Mouse (Mus musculus) MN1 (cell line): ENCODE results near the gene Ret.
A peak's percentile ranks its signal among the peaks of the same experiment; 100 is the strongest.

Experiments used
- DNase-seq: peaks from one replicate; pipeline ENCODE4 v3.0.0-alpha.2; 2016; ENCODE audit warnings: low spot score

Ret gene

DNA sequence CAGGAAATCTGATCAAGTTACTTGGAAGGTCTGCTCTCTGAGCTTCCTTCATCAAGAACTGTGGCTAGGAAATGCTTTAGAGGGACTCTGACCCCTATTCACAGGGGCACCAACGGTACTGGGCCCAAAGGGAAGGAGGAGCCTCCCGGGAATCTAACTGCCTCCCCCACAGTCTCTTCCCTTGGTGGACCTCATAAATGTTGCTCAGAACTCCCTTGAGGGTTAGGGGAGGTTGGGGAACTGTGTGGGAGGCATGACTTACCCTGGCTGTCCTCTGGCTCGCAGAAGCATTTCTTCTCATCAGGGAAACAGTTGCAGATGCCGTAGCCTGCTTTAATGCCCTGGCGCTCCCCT, 23.6 kb downstream of the Ret start:
- no peak for DNase-seq

DNA sequence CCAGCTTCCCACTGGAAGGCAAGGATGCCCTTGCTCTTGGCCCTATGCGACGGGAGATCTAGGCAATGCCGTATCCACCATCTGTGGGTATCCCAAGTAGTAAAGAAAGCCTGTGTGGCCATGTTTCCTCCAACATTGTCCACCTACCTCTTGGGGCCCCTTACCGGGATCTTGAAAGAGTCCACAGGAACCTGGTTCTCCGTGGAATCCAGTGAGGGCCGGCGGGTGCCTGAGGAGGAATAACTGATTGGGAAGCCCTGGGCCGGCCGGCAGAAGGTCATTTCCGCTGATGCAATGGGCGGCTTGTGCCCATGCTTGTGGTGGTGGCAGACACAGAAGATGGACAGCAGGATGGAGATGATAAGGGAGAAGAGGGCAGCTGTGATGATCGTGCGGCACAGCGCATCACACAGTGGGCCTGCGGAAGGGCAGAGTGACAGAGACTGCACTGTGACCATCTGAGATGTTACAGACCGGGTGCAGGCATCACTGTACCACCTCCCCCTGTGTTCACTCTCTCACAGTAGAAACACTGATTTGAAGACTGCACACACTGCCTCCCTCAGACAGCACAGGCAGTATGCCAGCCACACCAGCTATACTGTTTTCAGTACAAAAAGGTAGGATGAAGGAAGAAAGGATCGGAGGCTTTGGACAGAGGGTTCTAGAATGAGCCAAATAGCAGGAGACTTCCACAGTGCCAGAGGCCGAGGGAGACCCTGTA, 24.1 kb downstream of the Ret start:
- no peak for DNase-seq

DNA sequence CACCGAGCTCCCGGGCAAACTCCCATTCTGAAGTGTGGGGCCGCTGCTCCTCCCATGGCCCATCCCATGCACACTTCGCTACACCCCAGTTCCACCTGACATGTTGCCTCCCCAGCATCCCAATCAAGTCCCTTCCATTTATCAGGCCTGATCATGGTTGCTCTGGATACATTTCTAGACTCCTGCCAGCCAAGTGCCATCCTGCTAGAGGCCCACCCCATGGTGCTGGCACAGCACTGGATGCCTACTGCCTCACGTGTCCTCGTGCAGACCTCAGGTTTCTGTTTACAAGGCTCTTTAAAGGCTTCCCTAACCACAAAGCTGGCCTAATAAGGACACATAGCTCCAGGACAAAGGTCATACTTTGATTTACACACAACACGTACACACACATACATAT, 26.1 kb downstream of the Ret start:
- no peak for DNase-seq

DNA sequence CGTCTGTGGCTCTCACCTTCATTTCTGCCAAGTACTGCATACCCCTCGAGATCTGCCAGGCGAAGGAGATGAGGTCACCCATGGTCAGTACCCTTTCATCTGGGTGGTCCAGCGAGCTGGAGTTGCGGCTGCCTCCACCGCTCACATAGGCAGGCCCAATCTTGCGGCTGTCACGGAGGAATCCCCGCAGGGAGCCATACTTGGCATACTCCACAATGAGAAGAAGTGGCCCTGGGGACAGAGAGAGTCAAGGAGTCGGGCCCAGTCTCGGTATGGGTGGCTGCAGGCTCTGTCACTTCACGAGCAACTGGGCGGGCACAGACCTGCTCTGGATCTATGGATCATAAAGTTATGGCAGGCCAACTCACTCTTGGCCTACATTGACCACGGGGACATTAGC, 29.4 kb downstream of the Ret start:
- no peak for DNase-seq

DNA sequence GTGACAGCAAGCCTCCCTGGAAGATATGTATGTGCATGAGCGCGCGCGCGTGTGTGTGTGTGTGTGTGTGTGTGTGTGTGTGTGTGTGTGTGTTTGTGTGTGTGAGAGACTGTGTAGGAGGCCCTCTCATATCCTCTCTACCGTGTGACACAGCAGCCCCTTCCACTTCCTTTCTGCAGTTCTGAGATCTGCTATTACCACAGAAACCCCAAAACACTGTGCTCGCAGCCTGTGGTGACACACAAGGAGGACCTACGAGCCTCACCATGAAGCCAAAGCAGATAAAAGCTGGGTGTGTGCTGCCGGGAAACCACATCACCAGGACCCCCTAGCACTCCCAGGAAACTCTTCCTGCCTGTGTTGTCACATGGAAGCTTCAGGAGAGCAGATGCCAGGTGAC, 30.5 kb downstream of the Ret start:
- no peak for DNase-seq

DNA sequence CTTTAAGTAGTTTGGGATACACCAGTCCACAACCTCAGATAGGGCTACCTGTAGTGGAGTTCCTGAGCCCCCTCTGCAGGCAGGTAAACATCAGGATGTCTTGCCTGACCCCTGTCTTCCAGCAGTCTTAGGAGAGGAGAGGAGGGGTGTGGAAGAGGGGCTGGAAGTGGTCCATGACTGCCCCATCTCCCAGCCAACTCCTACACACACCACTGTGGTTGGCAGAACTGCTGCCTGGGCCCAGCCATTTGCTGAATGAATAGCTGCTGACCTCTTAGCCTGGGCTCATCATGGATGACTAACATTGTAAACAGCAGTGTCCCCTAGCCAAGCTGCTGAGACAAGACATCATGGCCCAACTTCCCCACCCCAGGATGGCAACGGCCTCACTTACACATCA, 32.0 kb downstream of the Ret start:
- DNase-seq: no peak

DNA sequence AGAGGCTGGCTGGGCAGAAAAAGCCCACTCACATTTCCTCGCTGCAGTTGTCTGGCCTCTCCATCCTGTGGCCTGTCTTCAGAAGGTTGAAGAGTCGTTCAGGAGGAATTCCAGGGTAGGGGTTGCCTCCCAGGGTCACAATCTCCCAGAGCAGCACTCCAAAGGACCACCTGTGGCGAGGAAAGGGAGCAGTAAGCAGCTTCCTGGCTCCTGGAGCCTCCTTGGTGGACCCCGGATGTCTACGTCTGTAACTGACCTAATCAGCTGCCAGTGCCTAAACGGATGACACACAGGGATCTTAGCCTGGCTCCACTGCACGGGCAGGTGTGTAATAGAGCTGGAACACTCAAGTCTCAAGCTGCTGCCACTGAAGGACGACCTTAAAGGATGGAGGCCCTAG, 32.8 kb downstream of the Ret start:
- DNase-seq: no peak

DNA sequence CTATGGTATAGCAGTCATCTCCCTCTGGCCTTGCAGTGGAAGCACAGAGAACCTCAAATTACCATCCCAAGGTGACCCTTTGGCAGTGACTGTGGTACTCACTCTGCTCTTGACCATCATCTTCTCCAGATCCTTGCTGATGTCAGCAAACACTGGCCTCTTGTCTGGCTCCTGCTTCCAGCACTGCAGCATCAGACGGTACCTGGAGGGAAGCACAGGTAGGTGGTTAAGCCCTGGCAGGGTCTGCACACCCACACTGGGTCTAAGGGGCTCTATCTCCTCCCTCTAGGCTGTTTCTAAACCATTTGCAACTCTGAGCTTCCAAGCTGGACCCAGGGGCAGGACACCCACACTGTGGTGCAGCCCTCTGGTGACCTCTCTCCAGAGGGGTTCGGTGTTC, 34.4 kb downstream of the Ret start:
- no peak for DNase-seq

DNA sequence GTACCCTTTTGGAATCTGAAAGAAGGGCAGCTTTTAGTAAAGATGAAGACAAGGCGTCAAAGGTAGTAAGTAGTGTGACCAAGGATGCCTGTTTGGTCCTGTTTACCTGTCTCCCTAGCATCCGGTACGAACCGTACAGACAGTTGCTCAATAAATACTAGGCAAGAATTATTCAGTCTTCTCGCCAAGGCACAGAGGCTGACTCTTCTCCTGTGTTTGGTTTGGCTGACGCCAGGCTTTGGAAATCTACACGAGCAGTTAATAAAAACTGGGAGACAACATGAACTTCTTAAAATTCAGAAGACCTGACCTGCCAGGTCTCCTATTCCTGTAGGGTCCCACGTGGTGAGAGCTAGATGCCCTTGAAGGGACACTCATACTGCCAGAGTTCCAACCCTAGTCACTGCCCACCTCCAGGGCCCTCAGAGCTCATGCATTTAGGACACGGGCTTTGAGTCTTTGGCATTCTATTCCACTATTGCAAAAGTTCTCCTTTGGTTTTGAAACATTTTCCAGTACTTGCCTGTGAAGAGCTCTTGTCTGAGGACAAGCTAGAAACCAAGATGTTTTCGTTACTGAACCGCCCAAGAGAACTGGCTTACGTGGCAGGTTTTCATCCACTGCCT, 34.9 kb downstream of the Ret start:
- DNase-seq: no peak

DNA sequence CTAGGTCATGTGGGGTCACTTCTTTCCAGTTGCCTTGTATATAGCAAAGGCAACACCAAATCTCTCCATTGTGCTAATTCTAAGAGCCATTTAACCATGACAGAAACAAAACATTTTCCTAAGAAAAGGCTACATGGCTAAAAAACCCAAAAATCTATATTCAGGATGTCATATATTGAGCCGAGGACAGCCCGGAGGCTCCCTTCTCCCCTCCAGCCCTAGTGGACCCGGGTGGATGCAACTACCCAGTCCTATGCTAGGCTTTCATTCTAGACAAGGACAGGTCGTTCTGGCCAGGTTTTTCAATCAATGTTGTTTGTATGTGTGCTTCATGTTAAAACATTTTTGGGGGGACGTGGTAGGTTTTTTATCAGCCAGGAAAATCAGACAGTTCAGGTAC, 44.4 kb downstream of the Ret start:
- no peak for DNase-seq

DNA sequence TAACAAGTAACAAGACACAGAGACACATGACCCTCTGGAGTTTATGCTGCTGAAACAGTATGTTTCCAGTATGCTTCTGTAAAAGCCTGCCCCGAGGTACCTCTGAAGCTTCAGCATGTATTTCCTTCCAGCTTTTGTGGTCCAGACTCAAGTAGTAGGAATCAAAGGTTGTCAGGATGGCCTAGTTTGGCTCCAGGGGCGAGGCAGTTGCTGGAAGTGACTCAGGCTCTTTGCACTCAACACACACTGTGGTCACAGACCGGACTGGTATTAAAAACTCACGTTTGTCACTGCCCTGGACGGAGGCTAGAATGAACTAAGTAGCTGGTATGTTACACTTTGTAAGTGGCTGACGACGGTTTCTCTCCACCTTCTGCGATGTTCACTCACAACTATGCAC, 46.5 kb downstream of the Ret start:
- DNase-seq: no peak

DNA sequence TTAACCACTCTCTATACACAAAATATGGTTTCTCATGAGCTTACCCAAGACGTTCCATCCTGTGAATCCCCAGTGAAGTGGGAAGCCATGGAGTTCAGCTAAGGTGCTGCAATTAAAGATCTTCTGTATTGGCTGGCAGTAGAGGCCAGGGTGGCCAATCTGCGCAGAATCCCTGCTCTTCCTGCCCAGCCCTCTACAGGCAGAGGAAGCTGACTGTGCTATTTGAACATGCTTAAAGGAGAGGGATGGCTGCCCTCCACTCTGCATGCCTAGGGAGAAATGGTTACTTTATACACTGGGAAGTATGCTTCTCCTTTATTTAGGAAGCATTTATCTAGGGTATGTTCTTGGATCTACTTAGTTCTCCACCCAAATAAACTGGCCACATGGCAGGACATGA, 47.0 kb downstream of the Ret start:
- DNase-seq: no peak

DNA sequence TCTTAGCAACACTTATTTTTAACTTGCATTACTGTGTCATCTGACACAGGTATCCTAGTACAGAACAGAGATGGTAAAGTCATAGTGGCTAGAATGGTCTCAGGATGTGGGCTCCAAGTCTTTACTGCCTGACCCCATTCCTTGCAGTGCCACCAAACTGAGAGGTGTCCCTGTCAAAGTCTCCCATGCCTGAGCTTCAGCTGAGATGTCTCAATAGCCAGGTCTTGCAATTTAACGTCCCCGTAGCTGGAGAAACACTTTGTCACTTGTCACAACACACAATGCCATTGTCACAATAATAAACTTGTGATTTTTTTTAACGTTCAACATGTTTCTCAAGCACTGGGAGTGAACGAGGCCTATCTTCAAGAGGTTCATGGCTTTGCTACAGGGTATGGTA, 47.4 kb downstream of the Ret start:
- DNase-seq: no peak

DNA sequence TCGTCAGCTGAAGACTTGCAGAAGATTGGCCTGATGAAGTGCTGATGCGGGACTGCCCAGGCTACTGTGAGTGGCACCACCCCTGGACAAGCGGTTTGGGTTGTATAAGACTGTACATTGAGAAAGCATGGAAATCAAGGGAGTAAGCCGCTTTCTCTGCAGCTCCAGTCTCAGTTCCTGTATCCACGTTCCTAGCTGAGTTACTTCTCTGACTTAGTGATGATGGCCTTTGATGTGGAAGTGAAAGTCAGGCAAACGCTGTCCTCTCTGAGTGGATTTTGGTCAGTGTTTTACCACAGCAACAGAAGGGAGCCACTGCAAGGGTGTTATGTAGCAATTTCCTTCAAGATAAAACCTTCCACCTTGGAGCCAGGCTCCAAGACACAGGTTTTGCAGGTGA, 56.6 kb downstream of the Ret start:
- no peak for DNase-seq

DNA sequence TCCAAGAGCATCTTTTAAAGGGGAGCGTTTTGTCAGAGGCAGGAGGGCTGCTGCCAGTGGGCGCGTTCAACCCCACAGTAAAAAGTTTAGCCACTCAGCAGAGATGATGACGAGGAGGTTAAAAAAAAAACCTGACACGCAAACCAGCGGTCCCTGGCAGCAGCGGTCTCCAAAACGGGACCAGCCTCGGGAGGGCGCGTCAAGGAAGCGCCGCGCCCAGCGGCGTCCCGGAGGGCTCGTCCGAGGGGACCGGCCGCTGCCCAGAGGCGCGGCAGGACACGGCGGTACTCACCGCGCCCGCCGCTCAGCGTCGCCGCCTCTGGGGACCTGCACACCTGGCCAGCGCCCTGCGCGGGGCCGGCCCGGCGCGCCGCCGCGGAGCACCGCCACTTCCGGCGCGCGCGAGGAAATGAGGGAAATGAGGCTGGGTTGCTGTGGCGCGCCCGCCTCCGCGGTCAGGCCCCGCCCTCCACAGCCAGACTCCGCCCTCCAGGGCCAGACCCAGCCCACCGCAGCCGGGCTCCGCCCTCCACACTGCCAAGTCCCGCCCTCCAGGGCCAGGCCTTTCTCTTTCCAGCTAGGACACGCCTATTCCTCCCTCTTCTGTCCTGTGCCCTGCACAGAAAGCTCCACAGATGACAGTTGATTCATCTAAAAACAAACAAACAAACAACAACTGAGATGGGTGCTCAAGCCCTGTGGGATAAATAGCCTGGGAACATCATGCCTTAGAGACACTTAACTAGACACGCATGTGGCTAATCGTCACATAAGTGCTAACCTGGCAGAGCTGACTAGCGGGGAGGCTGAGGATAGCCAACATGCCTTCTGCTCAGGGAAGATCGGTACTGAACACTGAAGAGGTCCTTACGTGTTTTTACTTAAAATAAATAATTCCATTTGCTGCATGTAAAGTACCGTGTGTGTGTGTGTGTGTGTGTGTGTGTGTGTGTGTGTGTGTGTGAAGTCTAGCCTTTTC, 58.5 kb downstream of the Ret start, which contains the start of gene Csgalnact2:
Gene Csgalnact2 (minus strand): TSS at position 410 of the 979 bp plus-strand sequence.
- peak; percentile 91 for DNase-seq

DNA sequence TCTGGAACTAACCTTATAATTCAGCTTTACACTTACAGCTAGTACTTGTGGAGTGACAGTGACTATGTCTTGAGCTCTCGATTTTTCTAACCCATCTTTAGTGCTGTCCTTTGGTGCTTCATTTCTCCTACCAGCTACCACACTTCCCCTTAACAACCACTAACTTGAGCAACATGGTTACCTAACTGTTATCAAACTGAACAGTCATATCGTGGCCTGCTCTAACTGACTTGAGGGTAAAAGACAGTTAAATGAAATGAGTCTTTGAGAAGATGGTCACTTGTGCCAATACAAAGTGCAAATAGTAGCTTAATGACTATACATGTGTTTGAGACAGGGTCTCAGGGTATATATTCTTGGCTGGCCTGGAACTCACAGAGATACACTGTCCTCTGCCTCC, 60.4 kb downstream of the Ret start:
- DNase-seq: no peak

DNA sequence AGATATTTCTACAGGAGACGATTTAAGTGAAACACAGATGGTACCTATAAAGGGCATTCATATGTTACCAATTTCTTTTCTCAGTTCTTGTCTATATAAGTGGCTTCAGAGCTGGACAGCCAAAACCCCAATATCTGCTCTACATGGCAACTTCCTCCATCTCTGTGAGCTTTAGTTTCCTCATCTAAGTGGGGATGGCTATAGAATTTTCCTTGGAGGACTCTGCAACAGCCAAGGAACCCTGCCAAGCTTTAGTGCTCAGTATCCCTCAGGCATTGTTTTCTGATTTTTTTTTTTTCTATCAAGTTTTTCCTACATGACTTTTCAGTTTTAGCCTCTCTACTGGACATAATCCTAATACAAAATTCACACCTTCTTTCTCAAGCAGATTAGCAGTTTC, 63.1 kb downstream of the Ret start:
- DNase-seq: no peak

DNA sequence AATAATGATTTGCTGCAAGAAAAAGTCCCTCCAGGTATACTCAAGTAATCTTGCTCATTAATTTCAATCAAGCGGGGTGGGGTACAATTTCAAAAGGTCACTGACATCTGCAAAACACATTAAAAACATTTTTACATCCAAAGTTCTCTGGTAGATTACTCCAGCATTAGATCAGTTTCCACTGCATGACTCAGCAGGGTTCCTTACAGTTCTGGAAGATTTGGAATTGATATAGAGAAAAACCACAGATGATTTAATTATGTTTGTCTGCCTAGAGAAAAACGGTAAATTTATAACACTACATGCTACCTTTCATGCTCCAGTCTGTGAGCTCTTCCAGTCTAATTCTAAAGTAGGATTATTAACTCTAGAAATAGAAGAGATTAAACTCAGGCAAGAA, 67.5 kb downstream of the Ret start:
- DNase-seq: peak; percentile 41

DNA sequence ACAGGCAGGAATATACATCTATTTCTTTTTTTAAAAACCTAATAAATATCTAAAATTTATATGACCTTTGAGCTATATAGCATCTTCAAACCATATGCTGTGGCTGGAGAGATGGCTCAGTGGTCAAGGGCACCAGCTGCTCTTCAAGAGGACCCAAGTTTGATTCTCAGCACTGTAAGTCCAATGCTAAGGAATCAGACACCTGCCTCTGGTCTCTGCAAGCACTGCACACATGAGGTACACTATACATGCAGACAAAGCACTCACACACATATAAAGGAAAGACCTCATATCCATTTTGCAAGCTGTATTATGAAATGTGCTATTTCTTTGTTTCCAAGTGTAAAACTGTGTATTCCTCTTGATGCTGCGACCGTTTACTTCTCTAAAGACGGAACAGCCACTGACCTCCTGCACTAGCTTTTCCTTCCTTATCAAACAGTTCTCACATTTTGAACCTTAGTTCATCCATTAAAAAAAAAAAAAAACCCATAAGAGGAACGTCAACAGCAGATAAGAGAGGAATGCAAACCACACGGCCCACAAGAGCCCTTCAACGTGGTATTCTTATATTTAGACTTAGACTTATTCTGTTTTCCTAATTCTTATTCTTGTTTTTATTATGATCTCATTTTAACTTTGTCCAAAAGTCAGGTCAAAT, 69.6 kb downstream of the Ret start:
- DNase-seq: no peak

DNA sequence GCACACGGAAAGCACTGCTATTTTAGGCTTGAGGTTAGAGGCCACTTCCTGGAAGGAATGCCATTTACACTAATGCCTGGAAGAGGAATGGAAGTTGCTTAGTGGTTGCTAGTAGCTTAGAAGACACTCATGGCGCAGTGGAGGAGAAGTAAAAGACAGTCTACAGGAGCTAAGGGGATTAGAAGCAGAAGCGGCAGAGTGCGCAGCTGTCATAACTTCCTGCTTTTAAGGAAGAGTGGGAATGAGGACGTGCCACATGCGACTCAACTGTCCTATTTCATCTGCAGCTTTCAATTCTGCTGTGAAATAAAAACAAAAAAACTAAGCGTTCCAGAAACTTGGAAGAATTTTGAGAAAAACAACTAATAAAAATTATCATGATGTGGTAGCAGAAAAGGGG, 70.3 kb downstream of the Ret start:
- DNase-seq: no peak

DNA sequence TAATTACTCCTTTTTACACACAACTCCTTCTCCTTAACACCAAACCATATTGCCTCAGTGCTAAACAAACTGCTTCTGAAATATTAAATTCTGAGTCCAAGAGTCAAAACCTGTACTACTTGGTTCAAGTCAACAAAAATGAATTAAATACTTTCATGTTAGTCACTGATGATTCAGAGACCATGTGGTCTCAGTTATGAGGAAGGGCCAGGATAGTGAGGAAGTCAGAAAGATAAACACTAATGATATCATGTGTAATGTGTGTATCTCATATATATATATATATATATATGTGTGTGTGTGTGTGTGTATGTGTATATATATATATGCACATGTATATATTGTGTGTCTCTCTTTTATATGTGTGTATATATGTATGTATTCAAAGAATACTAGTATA, 70.9 kb downstream of the Ret start:
- no peak for DNase-seq

DNA sequence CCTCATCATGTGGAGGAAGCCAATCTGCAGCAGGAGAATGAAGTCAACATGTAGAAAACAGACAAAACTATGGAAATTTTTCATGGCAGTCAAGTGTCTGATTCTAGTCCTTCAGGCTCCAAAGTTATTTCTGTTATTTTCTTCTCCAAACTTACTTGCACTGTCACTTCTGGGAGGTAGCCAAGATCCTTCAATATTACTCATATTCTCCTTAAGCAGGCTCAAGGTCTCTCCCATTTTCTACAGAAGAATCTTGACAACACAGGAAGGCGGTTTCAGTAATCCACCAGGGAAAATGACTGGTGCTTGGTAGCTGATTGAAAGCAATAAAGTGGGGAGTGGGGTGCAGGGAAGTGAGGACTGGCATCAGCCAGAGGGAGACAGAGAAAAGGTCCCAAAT, 74.8 kb downstream of the Ret start:
- no peak for DNase-seq

DNA sequence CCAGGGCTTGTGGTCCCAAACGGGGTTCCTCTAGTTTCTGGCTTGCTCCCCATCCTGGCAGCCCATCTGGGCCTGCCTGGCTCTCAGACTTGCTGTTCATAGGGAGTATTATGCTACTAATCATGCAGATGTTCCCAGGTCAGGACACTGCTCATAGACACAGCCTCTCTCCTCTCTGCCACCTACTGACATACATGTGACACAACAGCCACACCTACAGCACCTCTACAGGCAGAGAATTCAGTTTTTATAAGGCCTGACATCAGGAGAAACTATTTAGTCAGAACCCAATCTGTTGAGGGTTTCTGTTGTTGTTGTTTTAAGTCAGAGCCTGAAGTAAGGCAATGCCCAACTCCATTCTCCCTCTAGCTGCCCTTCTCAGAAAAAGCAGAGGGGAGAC, 85.7 kb downstream of the Ret start:
- no peak for DNase-seq
